Mouse (Mus musculus) thymus, postnatal 0 days (tissue): ENCODE measurements around the gene Cacna1a. TPM values are rescaled to one million over a fixed set of nuclear protein-coding genes. Genes with fewer than 3 reads are reported as not detected.
A peak's percentile ranks its signal among the peaks of the same experiment; 100 is the strongest.

Experiments
- DNase-seq: peaks from one replicate; pipeline ENCODE4 v3.0.0-alpha.2; 2015; ENCODE audit warnings: low spot score
- polyA plus RNA-seq: library from polyadenylated mRNA; unstranded; fragments of >200 nt; fragmentation: Nextera tagmentation; extraction: Ambion mirVana; gene quantifications from 2 replicates; pipeline ENCODE4 v1.2.1, GENCODE M21; 2015

Gene Cacna1a
- polyA plus RNA-seq, 1 experiment from 2014 or later = 2.3 TPM

DNA sequence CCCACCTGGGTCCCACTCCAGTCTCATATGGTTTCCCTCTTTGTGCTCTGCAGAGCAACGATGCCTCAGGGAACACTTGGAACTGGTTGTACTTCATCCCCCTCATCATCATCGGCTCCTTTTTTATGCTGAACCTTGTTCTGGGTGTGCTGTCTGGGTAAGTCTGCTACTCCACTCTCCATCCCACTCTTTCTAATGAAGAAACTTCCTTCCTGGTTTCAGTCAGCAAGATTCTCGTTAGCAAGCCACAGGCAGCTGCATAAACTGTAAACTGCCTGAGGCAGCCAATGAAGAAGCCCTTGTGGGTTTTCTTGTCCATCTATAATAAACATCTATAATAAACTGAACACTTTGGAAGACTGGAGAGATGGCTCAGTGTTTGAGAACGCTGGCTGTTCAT lies 145.1 kb downstream of the Cacna1a start:
- DNase-seq = no peak

- no peak for DNase-seq
Observed at GRCm38 (mm10) chr8:84536917-84537316, 148.7 kb downstream of the Cacna1a start.

GRCm38 (mm10) chr8:84539376-84539775 lies 151.1 kb downstream of the Cacna1a start:
- DNase-seq = no peak

DNA sequence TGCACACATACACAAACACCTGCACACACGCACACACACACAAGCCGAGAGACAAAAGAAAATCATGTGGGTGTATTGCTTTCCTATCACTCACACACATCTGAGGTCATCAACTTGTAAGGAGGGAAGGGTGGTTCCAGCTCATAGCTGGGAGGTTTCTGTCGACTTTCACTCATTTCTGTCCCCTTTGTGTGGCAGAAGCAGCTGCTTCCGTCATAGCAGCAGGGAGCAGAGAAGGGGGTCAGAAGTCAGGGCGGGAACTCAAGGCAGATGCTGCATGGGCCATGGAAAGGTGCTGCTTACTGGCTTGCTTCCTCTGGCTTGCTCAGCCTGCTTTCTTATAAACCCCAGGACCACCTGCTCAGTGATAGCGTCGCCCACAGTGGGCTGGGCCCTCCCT lies 154.2 kb downstream of the Cacna1a start:
- peak; percentile 67 for DNase-seq

- no peak for DNase-seq
Observed at GRCm38 (mm10) chr8:84545522-84545921, 157.3 kb downstream of the Cacna1a start.

GRCm38 (mm10) chr8:84552457-84552856 lies 164.2 kb downstream of the Cacna1a start:
- no peak for DNase-seq

DNA sequence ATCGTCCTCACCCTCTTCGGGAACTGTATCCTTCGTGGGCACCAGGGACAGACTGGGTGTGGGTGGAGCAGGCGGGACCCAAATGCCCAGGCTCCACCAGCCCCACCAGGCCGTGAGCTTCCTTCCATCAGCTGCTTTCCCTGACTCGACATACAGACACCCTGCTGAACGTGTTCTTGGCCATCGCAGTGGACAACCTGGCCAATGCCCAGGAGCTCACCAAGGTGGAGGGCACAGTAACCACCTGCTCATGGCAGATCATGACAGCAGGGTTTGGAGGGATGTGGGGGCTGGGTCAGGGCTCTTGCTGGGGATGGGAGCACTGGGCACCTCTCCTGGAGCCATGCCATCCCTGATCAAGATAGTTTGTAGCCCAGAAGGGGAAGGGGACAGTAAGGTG lies 164.9 kb downstream of the Cacna1a start:
- DNase-seq = no peak

DNA sequence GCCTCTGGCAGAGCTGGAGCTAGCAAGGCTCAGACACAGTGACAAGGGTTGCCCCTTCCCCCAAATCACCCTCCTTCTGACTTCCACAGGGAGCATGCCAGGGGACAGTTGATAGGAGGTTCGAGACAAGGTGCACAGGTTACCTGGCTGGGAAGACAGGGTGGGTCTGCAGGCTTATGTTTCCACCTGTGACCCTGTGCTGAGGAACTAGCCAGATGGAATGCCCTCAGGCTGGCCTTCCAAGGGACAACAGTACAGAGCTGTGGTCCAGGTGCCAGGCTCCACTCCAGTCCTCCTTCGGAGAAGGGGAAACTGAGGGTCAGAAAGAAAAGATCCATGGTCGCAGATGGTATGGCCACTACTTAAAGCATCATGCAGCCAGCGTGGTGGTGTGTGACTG lies 165.4 kb downstream of the Cacna1a start:
- no peak for DNase-seq

DNA sequence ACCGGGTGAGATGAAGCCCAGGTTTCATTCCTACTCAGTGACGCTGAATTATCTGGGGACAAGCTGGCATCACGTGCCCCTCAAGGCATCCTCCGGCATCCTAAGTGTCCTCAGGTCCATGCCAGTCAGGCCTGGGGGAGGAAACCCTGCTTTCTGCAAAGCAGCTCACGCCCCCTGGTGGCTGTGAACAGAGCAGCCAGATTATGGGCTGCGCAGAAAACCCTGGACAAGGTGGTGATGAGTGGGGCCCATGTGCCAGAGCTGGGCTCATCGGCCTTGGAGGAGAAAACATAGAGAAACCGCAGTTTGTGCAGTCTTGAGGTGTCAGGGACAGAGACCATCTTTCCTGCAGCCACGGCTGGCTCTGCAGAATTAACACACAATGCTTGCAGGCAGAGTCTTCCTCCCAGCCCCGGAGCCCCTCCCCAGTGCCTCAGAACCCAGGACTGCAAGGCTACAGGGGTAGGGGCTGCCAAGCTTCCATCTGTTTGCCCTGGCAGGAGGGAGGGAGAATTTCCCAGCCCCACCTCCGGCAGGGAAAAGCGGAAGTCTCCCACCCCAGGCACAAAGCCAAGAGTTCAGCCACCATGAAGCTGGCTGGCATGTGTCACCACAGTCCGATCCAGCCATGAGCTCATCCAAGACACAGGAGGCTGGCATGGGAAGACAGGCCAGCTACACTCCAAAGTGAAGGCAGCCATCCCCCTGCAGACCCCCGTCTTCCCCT lies 166.2 kb downstream of the Cacna1a start:
- peak; percentile 71 for DNase-seq

- no peak for DNase-seq
Observed at GRCm38 (mm10) chr8:84555269-84555668, 167.0 kb downstream of the Cacna1a start.

DNA sequence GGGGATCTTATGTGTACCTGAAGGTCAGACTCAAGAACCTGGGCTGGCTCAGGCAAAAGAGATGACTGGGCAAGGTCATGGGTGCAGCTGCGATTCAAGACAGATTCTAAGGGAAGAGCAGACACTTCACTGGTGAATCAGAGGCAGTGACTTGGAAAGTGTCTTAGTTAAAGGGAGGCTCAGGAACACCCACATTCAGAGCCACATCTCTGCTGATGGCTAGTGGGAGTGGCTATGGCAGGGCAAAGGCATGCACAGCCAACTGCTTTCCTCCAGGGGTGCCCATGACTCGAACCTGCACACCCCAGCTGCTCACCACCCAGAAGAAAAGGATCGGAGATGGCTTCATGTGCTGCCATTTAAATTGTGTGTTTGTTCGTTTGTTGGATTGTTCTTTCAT lies 169.7 kb downstream of the Cacna1a start:
- no peak for DNase-seq

- no peak for DNase-seq
Observed at GRCm38 (mm10) chr8:84559121-84559604, 170.9 kb downstream of the Cacna1a start.

- DNase-seq = no peak
Observed at GRCm38 (mm10) chr8:84561698-84562097, 173.5 kb downstream of the Cacna1a start.

GRCm38 (mm10) chr8:84564042-84564441 lies 175.8 kb downstream of the Cacna1a start:
- DNase-seq = no peak

DNA sequence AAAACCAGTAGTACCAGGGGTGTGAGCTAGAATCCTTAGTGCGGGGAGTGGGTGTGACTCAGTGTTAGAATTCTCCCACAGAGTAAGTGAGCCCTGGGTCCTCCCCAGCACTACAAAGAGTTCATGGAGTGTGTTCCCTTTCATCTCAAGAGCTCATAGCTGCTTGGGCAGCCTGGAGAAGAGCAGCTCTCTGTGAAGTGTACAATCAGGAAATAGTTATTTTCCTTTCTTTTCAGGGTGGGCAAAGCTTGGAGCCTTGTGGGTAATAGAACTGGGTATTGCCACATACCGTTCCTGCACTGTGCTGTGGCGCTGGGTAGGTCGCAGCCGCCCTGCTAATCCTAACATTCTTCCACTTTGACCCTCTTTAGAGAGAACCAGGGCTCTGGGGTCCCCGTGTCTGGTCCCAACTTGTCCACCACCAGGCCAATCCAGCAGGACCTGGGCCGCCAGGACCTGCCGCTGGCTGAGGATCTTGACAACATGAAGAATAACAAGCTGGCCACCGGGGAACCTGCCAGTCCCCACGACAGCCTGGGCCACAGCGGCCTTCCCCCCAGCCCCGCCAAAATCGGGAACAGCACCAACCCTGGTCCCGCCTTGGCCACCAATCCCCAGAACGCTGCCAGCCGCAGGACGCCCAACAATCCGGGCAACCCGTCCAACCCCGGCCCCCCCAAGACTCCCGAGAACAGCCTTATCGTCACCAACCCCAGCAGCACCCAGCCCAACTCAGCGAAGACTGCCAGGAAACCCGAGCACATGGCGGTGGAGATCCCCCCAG lies 177.5 kb downstream of the Cacna1a start:
- DNase-seq = no peak

GRCm38 (mm10) chr8:84566816-84567413 lies 178.7 kb downstream of the Cacna1a start:
- peak; percentile 18 for DNase-seq

DNA sequence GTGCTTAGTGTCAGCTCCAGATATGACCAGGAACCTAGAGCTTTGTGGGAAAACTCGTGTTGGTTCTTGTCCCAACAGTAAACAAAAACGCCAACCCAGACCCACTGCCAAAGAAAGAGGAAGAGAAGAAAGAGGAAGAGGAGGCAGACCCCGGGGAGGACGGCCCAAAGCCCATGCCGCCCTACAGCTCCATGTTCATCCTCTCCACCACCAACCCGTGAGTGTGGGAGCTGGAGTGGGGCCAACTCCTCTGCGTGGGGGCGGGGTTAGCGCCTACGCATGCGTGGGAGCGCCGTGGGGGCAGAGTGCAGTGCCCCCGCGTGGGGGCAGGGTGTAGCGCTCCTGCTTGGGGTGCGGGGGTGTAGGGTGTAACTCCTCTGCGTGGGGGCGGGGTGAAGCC lies 179.3 kb downstream of the Cacna1a start:
- peak; percentile 57 for DNase-seq

DNA sequence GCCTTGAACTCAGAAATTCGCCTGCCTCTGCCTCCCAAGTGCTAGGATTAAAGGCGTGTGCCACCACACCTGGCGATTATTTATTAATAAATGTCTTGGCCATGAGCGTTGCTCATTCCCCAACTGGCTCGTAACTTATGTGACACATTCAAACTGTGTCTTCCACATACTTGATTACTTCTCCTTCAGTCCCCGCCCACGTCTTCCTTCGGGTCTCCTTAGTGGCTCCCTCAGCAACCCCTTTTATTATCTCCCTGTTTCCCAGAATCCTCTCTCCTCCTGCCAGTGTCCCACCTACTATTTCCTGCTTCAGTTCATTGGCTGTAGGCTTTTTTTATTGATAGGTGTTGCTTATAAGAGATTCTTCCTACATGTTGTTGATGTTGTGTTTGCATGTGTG lies 180.5 kb downstream of the Cacna1a start:
- no peak for DNase-seq

GRCm38 (mm10) chr8:84569921-84570673 lies 181.9 kb downstream of the Cacna1a start:
- DNase-seq = peak; percentile 33

DNA sequence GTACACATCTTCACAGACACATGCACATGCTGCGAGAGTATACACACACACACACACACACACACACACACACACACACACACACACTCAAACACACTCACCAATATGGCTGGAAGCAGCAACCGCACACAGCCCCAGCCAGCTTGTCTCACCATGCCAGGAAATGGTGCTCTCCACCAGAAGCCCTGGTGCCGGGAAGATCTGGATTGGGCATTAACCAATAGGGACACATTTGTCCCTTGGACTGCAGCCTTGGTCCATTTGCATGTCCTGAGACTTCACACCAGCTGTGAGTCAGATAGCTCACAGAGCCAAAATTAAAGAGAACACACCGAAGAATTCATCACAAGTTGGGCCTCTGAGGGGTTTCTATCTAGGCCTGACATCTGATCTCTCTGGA lies 189.2 kb downstream of the Cacna1a start:
- no peak for DNase-seq

DNA sequence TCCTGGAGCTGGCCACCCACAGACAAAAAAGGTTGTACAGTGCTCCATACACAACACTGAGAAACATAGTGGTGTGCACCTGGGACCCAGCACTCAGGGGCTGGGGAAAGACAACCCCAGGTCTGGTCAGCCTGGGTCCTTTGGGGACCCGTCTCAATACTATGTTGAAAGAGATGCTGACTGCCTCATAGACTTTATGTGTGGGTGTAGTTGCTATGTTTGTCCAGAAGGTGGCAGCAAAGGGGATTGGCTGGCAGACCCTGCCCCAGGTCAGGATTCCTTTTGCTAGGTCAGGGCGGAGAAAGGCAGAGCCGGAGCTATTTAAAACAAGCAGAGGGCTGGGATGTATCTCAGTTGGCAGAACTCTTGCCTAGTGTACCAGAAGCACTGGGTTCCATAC lies 191.4 kb downstream of the Cacna1a start:
- DNase-seq = peak; percentile 51
